Mouse (Mus musculus) megakaryocyte, embryonic 14.5 days (primary cell): ENCODE data around the gene Fbxo30.

Source experiments
- FLI1 ChIP-seq: IDR thresholded peaks from 2 replicates; pipeline ENCODE4 v1.6.1; 2012; ENCODE audit warnings: low read length, inconsistent platforms, mixed read lengths
- GATA1 ChIP-seq: IDR thresholded peaks from 3 replicates; pipeline ENCODE4 v1.6.1; 2012; ENCODE audit warnings: mixed read lengths, low read length, inconsistent platforms, borderline replicate concordance

GRCm38 (mm10) chr10:11322316-11322715 lies 41.2 kb downstream of the Fbxo30 start:
- TF ChIP-seq GATA1, result no peak
- no peak for TF ChIP-seq FLI1
